Mouse (Mus musculus) embryonic fibroblast, embryonic 13.5 days (primary cell): ENCODE measurements around the gene Mta1. TPM values are rescaled to one million over a fixed set of nuclear protein-coding genes. Genes with fewer than 3 reads are reported as not detected.

Experiments used
- H3K27ac ChIP-seq: 2 replicates; pipeline ENCODE4 v1.5.1; 2012; ENCODE audit warnings: low read length, control low read depth, inconsistent platforms; ENCODE audit not compliant: insufficient read depth
- H3K4me1 ChIP-seq: 2 replicates; pipeline ENCODE4 v1.6.1; 2011; ENCODE audit warnings: low read length; ENCODE audit not compliant: control insufficient read depth, insufficient read depth
- H3K4me3 ChIP-seq: 2 replicates; pipeline ENCODE4 v1.5.1; 2011; ENCODE audit warnings: mild to moderate bottlenecking, control low read depth, low read length; ENCODE audit not compliant: insufficient read depth
- CTCF ChIP-seq: IDR thresholded peaks from 2 replicates; pipeline ENCODE4 v1.5.1; 2011; ENCODE audit warnings: mild to moderate bottlenecking, control low read depth, low read length, moderate library complexity, borderline replicate concordance; ENCODE audit not compliant: insufficient read depth
- POLR2A ChIP-seq: IDR thresholded peaks from 2 replicates; pipeline ENCODE4 v1.6.1; 2011; ENCODE audit warnings: low read depth, mild to moderate bottlenecking, control low read depth, low read length, moderate library complexity
- polyA plus RNA-seq: library from polyadenylated mRNA; stranded (reverse); fragments of >200 nt; gene quantifications from 2 replicates; pipeline ENCODE4 v1.2.4, GENCODE M21; 2011; ENCODE audit warnings: low read depth; ENCODE audit not compliant: missing spikeins, insufficient read length

Mta1 gene
- polyA plus RNA-seq, 1 experiment, result 86.5 TPM

DNA sequence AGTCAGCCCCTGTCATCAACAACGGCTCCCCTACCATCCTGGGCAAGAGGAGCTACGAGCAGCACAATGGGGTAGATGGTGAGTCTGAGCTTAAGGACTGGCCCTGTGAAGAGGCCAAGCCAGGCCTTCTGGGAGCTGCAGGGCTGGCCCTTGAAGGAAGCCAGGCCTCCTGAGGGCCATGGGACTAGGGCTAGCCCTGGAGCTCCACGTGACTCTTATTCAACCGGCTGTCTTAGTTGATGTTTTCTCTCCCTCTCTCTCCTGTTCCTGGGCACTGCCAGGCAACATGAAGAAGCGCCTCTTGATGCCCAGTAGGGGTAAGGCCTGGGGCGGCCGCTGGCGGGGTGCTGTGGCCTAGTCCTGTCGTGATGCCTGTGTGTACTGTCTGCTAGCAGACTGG lies 35.2 kb downstream of the Mta1 start:
- no peak overlapping the region for H3K4me3 ChIP-seq
- no peak overlapping the region for H3K27ac ChIP-seq
- no peaks in the 10 kb centered on the region for H3K4me1 ChIP-seq
- TF ChIP-seq CTCF, result no peak
- TF ChIP-seq POLR2A, result no peak

DNA sequence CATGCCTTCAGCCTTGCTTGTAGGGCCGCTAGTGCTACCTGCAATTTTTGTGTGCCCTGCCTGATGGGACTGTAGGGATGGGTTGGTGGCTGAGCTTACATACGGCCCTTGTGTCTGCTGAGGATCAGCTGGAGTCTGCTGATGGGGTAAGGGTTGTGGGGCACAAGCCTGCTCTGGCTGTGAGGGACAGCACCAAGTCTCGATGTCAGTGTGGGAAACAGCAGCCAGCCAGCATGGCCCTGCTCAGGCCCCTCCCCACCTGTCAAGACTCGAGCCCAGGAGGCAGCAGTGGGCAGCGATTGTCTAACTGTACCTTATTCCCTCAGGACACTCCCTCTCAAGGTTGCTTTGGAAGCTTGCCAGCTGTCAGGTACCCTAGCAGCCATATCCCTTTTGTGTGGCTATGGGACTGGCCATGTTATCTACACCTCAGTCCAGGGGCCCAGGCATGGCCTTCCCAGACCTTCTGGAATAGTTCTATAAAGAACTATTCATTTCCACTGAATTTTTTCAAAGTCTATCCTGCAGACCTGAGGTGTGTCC lies 35.9 kb downstream of the Mta1 start:
- no peak overlapping the region for H3K4me3 ChIP-seq
- no peaks in the 10 kb centered on the region for H3K4me1 ChIP-seq
- no peak overlapping the region for H3K27ac ChIP-seq
- TF ChIP-seq POLR2A, result no peak
- TF ChIP-seq CTCF, result no peak

DNA sequence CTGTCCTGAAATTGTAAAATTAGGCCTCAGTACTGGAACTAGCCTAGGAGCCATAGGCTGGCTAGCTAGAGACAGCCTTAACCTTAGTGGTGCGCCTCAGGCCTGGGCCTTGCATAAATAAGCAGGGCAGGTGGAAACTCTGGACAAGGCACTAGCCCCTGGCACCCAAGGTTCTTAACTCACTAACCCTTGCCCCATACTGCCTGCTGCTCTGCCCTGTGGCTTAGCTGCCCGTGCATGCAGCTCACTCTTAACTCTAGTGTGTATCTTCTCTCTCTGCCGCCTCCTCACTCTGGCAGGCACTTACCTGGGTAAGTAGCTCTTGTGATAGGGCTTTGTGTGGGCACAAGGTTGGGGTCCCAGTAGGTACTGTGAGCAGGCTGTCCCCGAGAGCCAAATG lies 36.4 kb downstream of the Mta1 start:
- TF ChIP-seq CTCF (no peak), POLR2A (no peak)
- H3K27ac ChIP-seq, result no peak overlapping the region
- H3K4me1 ChIP-seq, result no peaks in the 10 kb centered on the region
- no peak overlapping the region for H3K4me3 ChIP-seq

DNA sequence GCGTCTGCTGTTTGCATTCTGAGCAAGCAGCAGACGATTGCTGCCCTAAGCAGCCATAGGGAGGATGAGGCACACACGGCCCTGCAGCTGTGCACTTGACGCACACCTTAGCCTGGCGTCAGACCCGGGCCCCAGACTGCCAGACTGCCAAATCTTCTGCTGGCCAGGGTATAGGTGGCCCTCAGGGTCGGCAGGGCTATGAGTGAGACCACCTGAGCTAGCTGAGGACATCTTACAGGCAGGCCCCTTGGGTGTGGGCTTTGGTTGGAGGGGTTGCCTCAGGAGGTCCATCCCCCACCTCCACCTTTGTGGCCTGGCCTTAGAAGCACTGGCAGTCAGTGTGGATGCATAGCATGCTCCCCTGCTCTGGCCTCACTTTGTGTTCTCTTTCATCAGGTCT lies 37.3 kb downstream of the Mta1 start:
- H3K4me1 ChIP-seq, result peaks cover 2% of the 10 kb centered on the region; the same call in 1 of the 2 replicates
- H3K27ac ChIP-seq, result no peak overlapping the region
- no peak for TF ChIP-seq POLR2A
- no peak for TF ChIP-seq CTCF
- H3K4me3 ChIP-seq, result no peak overlapping the region

DNA sequence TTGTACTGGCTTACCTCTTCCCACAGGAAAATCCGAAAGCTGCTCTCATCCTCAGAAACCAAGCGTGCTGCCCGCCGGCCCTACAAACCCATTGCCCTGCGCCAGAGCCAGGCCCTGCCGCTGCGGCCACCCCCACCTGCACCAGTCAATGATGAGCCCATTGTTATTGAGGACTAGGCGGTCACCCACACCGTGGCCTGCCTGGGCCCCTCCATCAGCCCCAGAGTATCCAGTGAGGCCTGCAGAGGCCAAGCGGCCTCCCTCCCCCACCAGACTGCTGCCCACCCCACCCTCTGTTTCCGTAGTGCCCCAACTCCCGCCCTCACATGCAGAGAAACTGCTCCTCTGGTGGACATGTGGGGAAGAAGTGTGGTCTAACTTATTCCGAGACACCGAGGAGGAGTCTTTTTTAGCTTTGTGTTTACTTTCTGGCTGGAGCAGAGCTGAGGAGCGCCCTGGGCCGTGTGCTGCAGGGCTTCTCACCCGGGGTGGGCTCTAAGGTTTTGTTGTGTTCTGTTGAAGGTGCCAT lies 38.5 kb downstream of the Mta1 start:
- Histone ChIP-seq H3K4me3 (no peak overlapping the region), H3K4me1 (peaks cover 2% of the 10 kb centered on the region; the same call in 1 of the 2 replicates), H3K27ac (no peak overlapping the region)
- TF ChIP-seq POLR2A (no peak), CTCF (no peak)

DNA sequence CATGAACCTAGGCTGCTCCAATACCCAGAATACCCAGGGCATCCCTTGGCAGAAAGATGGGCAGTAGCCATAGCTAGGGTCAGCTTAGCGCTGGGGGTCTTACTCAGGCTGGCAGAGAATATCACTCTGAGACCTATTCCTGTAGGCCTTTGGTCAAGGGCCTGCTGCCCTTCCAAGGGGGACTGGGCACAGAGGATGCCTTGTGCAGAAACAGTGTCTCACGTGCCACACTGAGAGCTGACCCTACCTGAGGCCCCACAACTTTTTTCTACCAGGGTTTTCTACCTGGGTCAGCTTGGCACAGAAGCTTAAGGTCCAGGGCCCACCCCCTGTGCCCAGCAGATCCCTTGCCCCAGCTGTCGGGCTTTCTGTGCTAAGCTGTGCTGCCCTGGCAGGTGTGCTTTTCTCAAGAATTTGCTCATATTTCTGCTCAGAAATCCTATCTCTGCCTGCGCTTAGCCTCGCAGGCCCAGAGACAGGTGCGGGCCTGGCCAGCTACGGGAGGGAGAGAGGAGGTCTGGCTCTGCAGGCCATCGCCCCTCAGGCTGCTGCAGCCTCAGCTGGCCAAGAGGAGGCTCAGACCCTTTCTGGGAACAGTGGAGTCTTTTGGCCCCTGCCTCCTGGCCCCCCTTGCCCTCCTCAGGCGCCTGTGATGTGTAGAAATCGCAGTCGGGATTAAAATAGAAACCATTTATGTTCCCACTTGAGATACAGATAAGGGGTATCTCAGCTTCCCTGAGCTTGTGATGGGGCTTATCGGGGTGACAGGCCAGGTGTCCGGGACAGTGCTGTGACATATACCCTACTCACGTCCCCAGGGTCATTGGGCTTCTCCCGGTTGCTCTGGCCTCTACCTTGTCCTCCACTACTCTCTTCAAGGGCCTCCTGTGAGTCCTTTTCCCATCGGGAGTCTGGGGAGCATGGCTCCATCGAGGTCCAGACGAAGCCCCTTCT lies 39.5 kb downstream of the Mta1 start:
- H3K4me1 ChIP-seq, result peaks cover 2% of the 10 kb centered on the region; the same call in 1 of the 2 replicates
- no peak overlapping the region for H3K27ac ChIP-seq
- no peak overlapping the region for H3K4me3 ChIP-seq
- TF ChIP-seq CTCF (no peak), POLR2A (no peak)

DNA sequence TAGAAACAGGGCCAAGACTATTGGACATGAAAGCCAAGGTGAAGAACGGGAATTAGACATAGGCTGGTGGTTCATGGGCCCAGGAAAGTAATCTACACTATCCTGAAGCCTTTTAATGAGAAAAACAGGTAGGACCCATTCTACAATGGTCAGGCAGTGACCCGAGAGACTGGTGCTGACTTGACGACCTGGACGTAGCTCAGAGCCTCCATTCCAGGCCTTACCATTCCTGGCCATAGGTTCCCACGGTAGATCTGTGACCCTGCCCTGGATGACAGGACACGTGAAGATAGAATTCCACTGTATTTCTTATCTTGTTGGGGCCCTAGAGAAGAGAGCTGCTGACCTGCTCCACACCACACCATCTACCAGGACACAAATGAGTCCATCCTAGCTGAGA lies 40.2 kb downstream of the Mta1 start:
- peaks cover 2% of the 10 kb centered on the region; the same call in 1 of the 2 replicates for H3K4me1 ChIP-seq
- H3K27ac ChIP-seq, result no peak overlapping the region
- H3K4me3 ChIP-seq, result no peak overlapping the region
- TF ChIP-seq CTCF (no peak), POLR2A (no peak)

DNA sequence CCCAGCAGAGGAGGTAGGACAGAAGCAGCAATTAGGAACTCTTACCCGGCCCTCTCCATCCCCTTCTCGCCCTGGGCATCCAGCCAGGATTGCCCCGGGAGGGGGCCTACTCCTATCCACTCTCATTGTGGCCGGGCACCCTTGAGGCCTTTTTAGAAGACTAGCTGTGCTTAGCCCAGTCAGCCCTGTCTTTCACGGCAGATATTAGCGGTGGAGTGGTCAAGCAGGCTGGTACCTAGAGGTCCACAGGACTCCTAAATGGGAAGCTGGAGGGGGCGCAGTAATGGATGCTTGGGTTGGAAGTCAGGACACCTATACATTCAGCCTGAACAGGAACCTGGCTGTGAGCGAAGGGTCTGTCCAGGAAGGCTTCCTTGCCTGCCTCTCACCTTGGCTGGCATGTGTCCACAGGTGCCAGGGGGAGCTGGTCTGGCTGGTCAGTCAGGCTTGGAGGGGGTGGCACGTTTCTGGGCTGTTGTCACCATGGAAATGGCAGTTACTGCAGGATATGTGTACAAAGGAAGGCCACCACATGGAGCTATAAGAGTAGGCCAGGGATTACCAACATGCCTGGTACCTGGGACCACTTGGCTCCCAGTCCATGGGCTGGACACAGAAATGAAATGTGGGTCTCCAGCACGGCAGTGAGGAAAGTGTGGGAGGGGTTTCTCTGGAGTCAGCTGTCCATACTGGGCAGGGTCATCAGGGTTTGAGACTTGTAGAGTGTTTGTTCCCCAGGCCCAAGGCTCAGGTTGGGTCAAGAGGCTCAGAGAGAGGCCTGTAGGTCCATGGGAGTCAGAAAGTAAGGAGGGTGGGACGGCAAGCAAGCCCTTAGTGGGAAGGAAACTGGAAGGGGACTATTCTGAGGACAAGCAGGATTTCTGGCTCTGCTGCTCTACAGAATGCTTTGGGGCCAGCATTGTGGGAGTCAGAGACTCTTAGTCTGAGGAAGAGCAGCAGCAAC lies 41.1 kb downstream of the Mta1 start:
- no peak overlapping the region for H3K27ac ChIP-seq
- H3K4me3 ChIP-seq, result no peak overlapping the region
- no peak for TF ChIP-seq CTCF
- TF ChIP-seq POLR2A, result no peak
- peaks cover 2% of the 10 kb centered on the region; the same call in 1 of the 2 replicates for H3K4me1 ChIP-seq
